Mouse (Mus musculus): ENCODE data around the gene Acap1.
"Not testable (repeated sequence)": the region's sequence is repeated elsewhere in the genome, so short reads cannot be mapped to it uniquely, and the experiment has no call there.

Gene Acap1

DNA sequence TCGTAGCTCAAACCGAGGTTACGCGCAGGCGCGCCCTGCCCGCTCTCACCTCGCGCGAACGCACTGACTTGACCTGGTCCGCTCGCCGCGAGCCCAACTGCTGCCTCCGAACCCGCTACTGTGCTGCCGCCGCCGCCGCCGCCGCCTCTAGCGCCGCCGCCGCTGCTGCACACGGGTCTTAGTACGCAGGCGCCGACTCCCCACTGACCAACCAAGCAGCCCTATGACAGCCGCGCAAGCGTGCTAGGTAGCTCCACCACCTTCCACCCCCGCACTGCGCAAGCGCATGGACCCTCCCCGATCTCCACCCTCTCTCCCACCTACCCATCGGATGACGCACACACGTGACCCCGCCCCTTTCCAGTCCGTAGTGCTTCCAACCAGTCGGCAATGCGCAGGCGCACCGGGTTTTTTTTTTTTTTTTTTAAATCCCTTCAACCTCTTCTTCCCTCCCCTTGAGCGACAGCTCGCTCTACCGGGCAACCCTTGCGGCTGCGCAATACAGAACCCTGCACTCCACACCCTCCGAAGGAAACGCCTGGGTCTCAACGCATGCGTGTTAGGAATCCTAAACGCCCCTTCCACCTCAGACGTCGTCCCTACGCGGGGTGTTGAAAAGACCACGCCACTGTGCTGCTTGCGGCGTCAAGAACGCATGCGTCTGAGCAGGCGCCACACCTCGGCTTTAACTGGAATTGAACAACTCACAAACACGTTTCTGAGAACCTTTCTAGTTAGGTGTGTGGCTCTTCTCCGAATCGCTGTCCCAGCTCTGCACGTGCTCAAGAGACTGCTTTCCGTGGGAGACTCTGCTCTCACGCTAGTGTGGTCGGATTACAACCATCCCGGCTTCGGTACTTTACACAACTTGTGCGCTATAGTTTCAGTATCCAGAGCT is 26.0 kb upstream of the Acap1 start, which contains the start of gene Eif5a:
Eif5a (minus strand) TSS at position 845 of the 898 bp plus-strand sequence.
- peak; percentile 99 to 100 for DNase-seq (ENCODE audit: low spot score in 2 of 2)

- DNase-seq (ENCODE audit: low spot score in 2 of 2) = no peak
These were observed 25.1 kb upstream of the Acap1 start for GRCm38 (mm10) chr11:69920266-69921031.

GRCm38 (mm10) chr11:69919661-69920265 is 24.4 kb upstream of the Acap1 start:
- DNase-seq (ENCODE audit: low spot score in 2 of 2) = no peak

DNA sequence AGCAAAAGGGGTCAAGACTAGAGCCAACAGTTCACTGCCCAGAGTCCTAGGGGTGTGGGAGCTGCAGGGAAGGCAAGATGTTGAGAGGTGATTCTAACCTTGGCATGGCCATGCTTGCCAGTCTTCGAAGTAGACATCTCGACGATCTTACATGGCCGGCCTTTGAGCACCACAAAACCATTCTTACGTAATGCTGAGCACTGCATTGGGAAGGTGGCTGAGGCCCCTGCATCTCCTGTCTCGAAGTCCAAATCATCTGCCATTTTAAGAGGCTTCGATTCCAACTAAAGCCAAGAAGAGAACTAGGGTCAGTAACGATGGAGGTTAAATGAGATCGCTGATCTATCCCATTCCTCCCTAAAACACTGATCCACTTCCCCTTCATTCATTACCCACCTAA is 23.7 kb upstream of the Acap1 start:
- no peak for DNase-seq (ENCODE audit: low spot score in 2 of 2)

GRCm38 (mm10) chr11:69918118-69918517 is 22.8 kb upstream of the Acap1 start:
- DNase-seq (ENCODE audit: low spot score in 2 of 2) = no peak

- DNase-seq (ENCODE audit: low spot score in 2 of 2) = no peak
These were observed 22.1 kb upstream of the Acap1 start for GRCm38 (mm10) chr11:69917379-69917948.

DNA sequence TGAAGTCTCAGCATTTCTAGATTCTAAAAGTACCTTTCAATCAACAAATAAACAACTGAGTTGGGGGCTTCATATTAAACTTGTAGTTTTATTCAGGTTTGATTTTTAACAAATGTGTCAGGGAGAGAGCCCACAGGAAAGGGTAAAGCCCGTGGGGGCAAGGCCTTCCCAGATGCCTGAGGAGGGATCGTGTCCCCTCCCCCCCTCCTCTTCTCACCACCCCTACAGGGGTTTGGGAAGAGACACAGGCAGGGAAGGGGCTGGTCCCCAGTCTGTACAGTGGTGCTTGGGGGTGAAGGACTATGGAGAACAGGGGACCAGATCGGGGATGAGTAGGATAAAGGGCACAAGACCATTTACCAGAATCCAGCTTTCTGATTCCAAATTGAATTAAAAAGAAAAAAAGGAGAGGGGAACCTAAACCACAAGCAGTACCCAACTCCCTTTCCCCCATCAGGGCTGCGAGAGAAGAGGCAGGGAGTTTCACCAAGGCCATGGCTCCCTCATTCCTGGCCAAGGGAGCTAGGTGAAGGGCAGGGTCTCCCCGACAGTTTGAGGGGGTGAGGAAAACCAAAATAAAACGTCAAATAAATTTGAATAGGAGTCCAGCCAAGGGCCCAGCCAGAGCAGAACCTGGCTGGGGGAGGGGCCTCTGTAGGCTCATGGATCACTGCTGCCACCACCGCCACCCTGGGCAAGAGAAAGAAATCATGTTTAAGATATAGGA is 21.5 kb upstream of the Acap1 start:
- DNase-seq (ENCODE audit: low spot score in 2 of 2) = not testable (repeated sequence)

- no peak for DNase-seq (ENCODE audit: low spot score in 2 of 2)
These were observed 20.6 kb upstream of the Acap1 start for GRCm38 (mm10) chr11:69915667-69916627.

DNA sequence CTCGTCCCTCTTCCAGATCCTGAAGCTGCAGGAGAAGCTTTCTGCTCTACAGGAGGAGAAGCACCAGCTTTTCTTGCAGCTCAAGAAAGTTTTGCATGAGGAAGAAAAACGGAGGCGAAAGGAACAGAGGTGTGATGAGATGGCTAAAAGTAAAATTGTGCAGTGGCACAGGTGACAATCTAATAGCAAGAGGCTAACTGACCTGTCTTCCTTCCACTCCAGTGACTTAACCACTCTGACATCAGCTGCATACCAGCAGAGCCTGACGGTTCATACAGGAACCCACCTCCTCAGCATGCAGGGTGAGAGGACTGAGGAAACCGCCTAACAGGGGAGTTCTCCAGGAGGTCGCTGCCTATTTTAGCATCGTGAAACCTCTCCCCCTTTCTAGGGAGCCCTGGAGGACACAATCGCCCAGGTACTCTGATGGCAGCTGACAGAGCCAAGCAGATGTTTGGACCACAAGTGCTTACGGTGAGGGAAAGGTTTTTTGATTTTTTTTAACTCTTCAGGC is 19.6 kb upstream of the Acap1 start:
- no peak for DNase-seq (ENCODE audit: low spot score in 2 of 2)

- DNase-seq (ENCODE audit: low spot score in 2 of 2) = no peak
These were observed 19.0 kb upstream of the Acap1 start for GRCm38 (mm10) chr11:69914372-69914764.

GRCm38 (mm10) chr11:69913554-69914371 is 18.4 kb upstream of the Acap1 start, which contains the start of gene Gps2:
Gps2 (plus strand) TSS chr11:69913888.
- peak; percentile 89 to 91 for DNase-seq (ENCODE audit: low spot score in 2 of 2)

DNA sequence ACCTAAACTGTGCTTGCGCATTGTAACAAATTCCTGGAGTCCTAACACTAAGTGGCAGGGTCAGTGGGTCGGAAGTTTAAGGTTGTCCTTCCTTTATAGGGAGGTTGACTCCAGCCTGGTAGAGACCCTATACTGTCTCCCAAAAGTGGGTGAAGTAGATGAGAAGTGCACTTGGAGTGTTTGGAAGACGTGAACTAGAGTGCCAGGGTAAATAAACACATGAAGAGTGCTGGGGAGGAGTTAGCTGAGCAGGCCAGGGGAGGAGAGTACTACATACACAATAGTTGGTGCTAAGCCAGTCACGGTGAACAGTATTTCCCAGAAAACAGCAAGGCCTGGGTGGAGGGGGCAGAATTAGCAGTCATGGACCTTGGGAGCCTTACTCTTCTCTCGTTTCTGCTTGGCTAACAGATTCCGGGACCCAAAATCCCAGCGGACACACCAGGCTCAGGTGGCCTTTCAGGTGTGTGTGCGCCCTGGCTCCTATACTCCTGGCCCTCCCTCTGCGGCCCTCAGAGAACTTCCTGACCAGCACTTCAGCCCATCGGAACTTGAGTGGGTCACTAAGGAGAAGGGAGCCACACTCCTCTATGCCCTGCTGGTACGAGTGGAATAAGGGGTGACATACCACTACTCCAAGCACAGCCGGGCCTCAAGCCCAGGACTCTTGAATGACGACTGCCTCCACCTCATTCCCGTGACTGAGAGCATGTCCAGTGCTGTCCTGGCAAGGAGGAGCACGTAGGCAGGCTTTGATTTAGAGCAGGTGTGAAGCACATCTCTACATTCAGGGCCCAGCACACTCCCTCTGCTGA is 17.6 kb upstream of the Acap1 start:
- DNase-seq (ENCODE audit: low spot score in 2 of 2) = no peak

DNA sequence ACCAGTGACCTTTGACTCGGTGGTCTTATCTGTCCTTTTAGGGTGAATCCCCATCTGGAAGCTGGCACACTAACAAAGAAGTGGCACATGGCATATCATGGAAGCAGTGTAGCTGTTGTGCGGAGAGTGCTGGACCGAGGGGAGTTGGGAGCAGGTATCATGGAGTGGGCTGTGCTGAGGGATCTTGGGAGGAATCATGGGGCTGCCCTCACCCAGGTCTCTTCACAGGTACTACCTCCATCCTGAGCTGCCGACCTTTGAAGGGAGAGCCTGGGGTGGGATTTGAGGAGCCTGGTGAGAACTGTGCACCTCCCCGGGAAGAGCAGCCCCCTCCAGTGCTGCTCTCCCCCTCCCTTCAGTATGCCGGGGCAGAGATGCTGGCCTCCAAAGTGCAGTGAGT is 16.4 kb upstream of the Acap1 start:
- no peak for DNase-seq (ENCODE audit: low spot score in 2 of 2)

DNA sequence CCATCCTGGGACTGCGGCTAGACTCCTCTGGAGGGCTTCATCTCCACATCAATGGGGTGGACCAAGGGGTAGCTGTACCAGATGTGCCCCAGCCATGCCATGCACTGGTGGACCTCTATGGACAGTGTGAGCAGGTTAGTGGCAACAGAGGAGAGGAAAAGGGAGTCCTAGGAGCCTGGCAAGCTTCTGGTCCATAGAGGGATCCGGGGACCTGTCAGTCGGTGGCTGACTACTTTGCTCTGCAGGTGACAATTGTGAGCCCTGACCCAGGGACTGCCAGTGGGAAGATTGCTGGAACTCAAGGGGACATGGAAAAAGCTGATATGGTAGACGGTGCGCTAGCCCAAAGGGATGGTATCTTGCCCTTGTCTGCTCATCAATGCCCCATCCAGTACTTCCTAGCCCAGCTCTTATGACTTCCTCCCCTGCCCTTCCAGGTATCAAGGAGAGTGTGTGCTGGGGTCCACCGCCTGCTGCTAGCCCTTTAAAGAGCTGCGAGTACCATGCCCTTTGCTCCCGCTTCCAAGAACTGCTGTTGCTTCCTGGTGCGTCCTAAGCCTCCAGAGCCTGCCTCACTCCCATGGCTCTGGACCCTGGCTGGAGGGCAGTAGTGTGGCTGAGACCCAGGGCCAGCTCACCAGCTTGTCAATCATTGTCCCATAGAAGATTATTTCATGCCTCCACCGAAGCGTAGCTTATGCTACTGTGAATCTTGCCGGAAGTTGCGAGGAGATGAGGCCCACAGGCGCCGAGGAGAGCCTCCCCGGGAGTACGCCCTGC is 15.6 kb upstream of the Acap1 start:
- no peak for DNase-seq (ENCODE audit: low spot score in 2 of 2)

DNA sequence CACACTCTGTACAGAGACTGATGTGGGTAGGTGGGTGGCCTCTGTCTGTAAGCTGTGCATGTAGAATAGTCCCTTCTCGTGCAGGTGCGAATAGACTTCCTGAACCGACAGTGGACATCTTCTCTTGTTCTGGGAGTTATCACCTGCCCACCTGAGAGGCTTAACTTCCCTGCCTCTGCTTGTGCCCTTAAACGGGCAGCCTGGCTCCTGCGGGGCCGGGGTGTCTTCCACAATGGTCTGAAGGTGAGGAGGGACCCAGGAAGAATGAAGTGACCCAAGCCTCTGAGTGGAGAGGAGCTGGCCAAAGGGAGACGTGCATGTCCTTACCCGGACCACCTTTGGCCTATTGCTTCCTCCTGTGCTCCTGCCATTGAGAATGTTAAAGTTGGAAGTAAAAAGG is 14.8 kb upstream of the Acap1 start:
- no peak for DNase-seq (ENCODE audit: low spot score in 2 of 2)

- DNase-seq (ENCODE audit: low spot score in 2 of 2) = no peak
These were observed 13.8 kb upstream of the Acap1 start for GRCm38 (mm10) chr11:69909174-69909573.

GRCm38 (mm10) chr11:69908645-69909044 is 13.3 kb upstream of the Acap1 start:
- DNase-seq (ENCODE audit: low spot score in 2 of 2) = no peak

All from frontal cortex, postnatal 25 days (tissue).